Mouse (Mus musculus) layer of hippocampus, adult 11-12 months (tissue): ENCODE measurements around the gene Tmc7.

Source experiments
- DNase-seq: peaks from one replicate; pipeline ENCODE4 v3.0.0; 2022; ENCODE audit warnings: low spot score

Gene Tmc7

DNA sequence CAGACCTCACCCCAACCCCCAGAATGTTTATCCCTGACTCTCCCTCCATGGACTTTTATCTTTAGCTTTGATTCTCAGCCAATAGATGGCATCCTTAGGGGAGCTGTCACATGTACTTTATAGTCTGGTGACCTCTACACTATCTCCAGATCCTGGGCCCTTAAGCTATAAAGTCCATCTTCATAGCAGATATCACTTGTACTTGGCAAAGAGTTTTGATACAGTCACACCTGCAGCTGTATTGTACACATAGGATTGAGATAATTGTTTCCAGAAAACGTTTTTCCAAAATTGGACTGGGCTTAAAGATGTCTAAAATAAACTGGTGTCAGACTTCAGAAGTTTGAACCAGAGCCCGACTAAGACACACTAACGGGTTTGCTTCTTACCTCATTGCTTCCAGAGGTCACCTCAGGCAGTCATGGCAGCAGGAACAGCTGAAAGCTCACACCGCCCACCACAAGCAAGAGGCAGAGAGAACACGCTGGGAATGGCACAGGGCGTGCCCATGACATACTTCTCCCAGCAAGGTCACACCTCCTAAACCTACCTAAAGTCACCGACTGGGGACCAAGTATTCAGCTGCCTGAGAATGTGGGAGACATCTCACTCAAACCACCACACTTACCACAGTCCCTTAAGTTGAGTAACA, 84.6 kb downstream of the Tmc7 start:
- no peak for DNase-seq

DNA sequence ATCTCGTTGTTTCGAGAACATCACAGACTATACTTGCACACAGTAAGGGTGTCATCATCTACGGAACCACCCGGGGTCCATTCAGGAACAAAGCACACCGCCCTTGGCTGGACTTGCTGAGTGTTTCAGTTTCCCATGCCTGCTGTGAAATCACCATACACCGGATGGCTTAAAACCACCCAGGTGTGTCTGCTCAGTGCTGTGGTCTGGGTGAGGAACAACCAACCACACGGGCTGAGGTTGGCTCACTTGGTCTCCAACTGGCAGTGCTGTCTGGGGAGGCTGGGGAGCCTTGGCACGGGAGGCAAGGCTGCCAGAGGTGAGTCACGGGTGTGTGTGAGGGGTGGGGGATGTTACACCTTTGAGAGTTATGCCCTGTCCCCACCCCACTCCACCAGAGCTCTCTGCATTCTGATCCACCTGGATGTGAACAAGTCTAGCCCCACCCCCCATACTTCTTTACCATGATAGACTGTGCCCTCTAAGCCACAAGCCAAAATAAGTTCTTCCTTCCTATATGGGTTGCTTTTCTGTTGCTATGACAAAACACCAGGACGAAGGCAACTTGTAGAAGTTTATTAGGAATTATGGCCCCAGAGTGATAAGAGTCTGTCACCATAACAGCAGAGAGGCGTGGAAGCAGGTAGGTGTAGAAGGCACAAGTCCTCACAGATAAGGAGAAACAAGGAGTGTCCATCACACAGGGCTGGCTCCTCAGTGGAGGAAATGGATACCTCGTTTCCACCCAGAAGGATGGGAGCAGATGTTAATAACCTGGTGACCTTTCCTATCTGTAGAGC, 85.4 kb downstream of the Tmc7 start:
- no peak for DNase-seq

- no peak for DNase-seq
These were observed 89.5 kb downstream of the Tmc7 start for GRCm38 (mm10) chr7:118494892-118495579.

GRCm38 (mm10) chr7:118493892-118494291, 90.6 kb downstream of the Tmc7 start:
- DNase-seq = no peak

DNA sequence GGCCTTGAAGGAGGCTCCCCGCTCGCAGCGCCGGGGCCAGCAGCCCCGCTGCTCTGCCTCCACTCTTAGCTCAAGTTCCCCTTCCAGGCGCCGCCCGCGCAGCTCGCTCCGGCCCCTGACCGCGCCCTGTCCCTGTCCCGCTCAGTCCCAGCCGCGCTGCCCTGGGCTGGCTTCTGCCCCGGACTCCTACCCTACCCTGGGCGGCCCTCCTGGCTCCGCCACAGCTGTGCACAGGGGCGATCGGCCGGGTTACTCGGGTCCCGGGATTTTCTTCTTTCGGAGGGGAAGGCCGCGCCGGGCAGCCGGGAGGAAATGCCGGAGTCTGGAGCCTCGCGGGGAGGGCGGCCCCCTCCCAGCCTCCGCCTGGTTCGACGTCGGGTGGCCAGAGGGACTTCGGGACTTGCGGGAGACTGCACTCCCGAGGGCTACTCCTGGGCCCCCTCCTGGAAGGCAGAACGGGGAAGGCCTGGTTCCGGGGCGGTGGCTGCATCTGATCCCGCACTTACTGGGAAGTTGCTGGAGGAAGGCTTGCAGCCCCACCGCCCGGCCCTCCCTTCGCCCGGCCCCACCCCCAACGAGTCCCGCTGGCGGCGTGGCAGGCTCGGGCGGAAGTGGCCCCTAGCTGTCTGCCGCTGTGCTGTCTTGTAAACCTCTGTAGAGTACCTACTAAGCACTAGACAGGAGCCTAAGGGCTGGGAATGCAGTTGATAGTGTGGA, 92.9 kb downstream of the Tmc7 start, which contains the start of gene Itpripl2:
Itpripl2 (minus strand) TSS at position 545 of the 717 bp plus-strand sequence.
- DNase-seq = peak; percentile 35

- DNase-seq = no peak
These were observed 93.7 kb downstream of the Tmc7 start for GRCm38 (mm10) chr7:118490666-118491430.

GRCm38 (mm10) chr7:118489706-118490665, 94.5 kb downstream of the Tmc7 start:
- DNase-seq = no peak

DNA sequence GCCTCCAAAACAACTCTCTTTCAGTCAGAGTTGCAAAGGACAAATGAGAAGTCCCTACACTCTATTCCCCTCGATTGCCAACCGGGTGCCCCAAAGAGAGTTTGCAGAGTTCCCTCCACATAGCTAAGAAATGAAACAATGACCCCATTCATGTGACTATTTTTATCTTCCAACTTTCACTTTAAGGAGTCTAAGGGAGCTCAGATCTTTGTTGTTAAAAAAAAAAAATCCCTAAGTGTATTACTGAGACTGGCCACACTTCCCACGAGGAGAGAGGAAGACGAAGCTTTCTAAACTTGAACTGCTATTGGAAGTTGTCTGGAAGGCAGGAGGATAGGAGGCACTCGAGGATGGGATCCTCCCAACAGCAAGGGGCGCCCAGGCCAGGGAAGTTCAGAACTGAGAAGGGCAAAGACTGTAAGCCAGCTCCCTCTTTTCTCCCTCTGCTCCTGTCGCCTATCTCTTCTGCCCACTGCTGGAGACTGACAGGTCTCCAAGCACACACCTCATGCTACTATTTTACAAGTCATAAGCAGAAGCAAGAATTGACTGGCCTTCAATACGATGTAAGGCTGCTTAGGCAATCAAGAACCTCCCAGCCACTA, 96.4 kb downstream of the Tmc7 start:
- no peak for DNase-seq

GRCm38 (mm10) chr7:118486917-118487316, 97.6 kb downstream of the Tmc7 start:
- DNase-seq = no peak
